In the genomic region with DNA sequence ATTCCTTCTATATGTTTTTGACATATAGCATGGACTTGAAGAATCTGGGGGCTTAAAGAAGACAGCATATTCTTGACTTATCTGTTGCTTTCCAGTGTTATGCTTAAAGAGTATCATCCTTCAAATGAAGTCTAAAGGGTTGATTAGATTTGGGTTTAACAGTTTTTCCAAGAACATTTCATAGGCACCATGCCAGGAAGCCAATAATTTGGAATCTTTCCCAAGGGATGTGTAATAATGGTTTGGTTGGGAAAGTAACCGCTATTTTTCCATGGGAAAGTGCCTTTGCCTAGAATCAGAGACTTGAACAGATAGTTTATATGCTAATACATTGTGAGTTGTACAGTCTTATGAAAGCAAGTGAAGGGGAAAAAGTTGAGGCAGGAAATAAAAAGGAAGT, we compare ENCODE assay signal across 36 mouse cellular contexts. TPM values are rescaled to one million over a fixed set of nuclear protein-coding genes. Genes with fewer than 3 reads are reported as not detected.
DNase-seq lines count a peak whose midpoint lies in the region; ATAC-seq and TF ChIP-seq lines count a peak whose summit lies in the region.
"Had no signal": no experiment of that assay in that cellular context is flagged by ENCODE, and none has a peak within 500 bp of the region (broad histone marks: within the 10 kb centered on the region; RNA-seq: fewer than 3 reads in every experiment).

No protein-coding gene starts in this region.

- WGBS in heart, adult 2 months = 30% methylated on average over 1 of the region's 1 CpGs
- 52% methylated on average over 1 of the region's 1 CpGs for WGBS in lung, embryonic 14.5 days

- H3K9me3 ChIP-seq in lung, embryonic 14.5 days (ENCODE audit: low read depth, low read length) = no peaks in the 10 kb centered on the region
- H3K9me3 ChIP-seq: hindbrain, embryonic 12.5 days; liver, embryonic 15.5 days; megakaryocyte, embryonic 14.5 days; midbrain, embryonic 12.5 days; neural tube, embryonic 12.5 days had no signal

- H3K36me3 ChIP-seq in heart, adult 2 months (ENCODE audit: control insufficient read depth, insufficient read depth, low read length) = no peaks in the 10 kb centered on the region
- H3K36me3 ChIP-seq in lung, embryonic 14.5 days (ENCODE audit: insufficient read depth) = no peaks in the 10 kb centered on the region
- H3K36me3 ChIP-seq: hindbrain, embryonic 12.5 days; liver, embryonic 15.5 days; midbrain, embryonic 12.5 days; neural tube, embryonic 12.5 days had no signal

- H3K4me3 ChIP-seq in heart, adult 2 months = no peak overlapping the region
- H3K4me3 ChIP-seq in lung, embryonic 14.5 days (ENCODE audit: low read depth, low read length) = no peak overlapping the region
- H3K4me3 ChIP-seq: erythroblast, embryonic 14.5 days; hindbrain, embryonic 12.5 days; liver, embryonic 15.5 days; midbrain, embryonic 12.5 days; myocyte; neural tube, embryonic 12.5 days had no signal

- H3K4me1 ChIP-seq in heart, adult 2 months (ENCODE audit: control insufficient read depth, insufficient read depth, low read length) = peaks cover 1% of the 10 kb centered on the region
- H3K4me1 ChIP-seq in lung, embryonic 14.5 days (ENCODE audit: insufficient read depth) = no peaks in the 10 kb centered on the region
- H3K4me1 ChIP-seq: hindbrain, embryonic 12.5 days; midbrain, embryonic 12.5 days; neural tube, embryonic 12.5 days had no signal

- H3K4me2 ChIP-seq in lung, embryonic 14.5 days = no peak overlapping the region
- H3K4me2 ChIP-seq: heart, embryonic 11.5 days; hindbrain, embryonic 12.5 days; liver, embryonic 15.5 days; midbrain, embryonic 12.5 days; neural tube, embryonic 12.5 days had no signal

- no peak for DNase-seq in heart, adult 2 months
- DNase-seq in heart, adult 9 months (ENCODE audit: low spot score in 2 of 2) = no peak
- peak; percentile 45 for DNase-seq in lung, embryonic 14.5 days
- DNase-seq in lung, postnatal 4 days = no peak
- peak; percentile 81 for DNase-seq in adipocyte (ENCODE audit: low spot score)
- DNase-seq in cerebellum, adult 11-12 months = no peak
- DNase-seq in cerebellum, postnatal 25 days = no peak
- DNase-seq: adrenal gland, adult 8-10 months; cerebellum, adult 18-20 months; cerebellum, postnatal 10 days; gastrocnemius, postnatal 10 days; heart, postnatal 36 days; kidney, adult 18-20 months; kidney, postnatal 10 days; layer of hippocampus, adult 9-11 months; liver; right cerebral cortex, adult 18-20 months; thymus, adult 2 months; thymus, postnatal 36 days had no signal

- peak overlapping the region; percentile 36; the same call in 1 of the 2 replicates for H3K27ac ChIP-seq in heart, adult 2 months
- no peak overlapping the region for H3K27ac ChIP-seq in lung, embryonic 14.5 days (ENCODE audit: low read depth)
- H3K27ac ChIP-seq: hindbrain, embryonic 12.5 days; midbrain, embryonic 12.5 days; neural tube, embryonic 12.5 days had no signal

- no peak for ATAC-seq in lung, embryonic 14.5 days (ENCODE audit: insufficient read depth)
- ATAC-seq: forebrain, embryonic 16.5 days had no signal

- no peaks in the 10 kb centered on the region for H3K27me3 ChIP-seq in heart, adult 2 months (ENCODE audit: control insufficient read depth, insufficient read depth, low read length)
- no peaks in the 10 kb centered on the region for H3K27me3 ChIP-seq in lung, embryonic 14.5 days (ENCODE audit: insufficient read depth, low read length)
- H3K27me3 ChIP-seq: hindbrain, embryonic 12.5 days; liver, embryonic 15.5 days; megakaryocyte, embryonic 14.5 days; midbrain, embryonic 12.5 days; neural tube, embryonic 12.5 days had no signal

- intact Hi-C loops in heart, adult 2 months (cut with DNase I) = no loop called here

- no peaks in the 10 kb centered on the region for H3K79me2 ChIP-seq in heart, adult 2 months (replicated peaks; ENCODE audit: control insufficient read depth, insufficient read depth, low read length)

- H3K9ac ChIP-seq in heart, adult 2 months (ENCODE audit: low read depth, low read length) = no peak overlapping the region
- no peak overlapping the region for H3K9ac ChIP-seq in lung, embryonic 14.5 days
- H3K9ac ChIP-seq: hindbrain, embryonic 12.5 days; liver, embryonic 15.5 days; midbrain, embryonic 12.5 days; neural tube, embryonic 12.5 days had no signal

- no peak for TF ChIP-seq CTCF in heart, adult 2 months (IDR thresholded peaks at IDR 0.05)
- TF ChIP-seq CTCF in lung, embryonic 14.5 days (IDR thresholded peaks at IDR 0.05; ENCODE audit: low read depth) = no peak

- TF ChIP-seq EP300 in heart, adult 2 months (IDR thresholded peaks at IDR 0.05; ENCODE audit: insufficient read depth, low read depth, low read length) = no peak

- no peak for TF ChIP-seq POLR2A in heart, adult 2 months (IDR thresholded peaks at IDR 0.05; ENCODE audit: insufficient read depth, low read depth, low read length)

RNA-seq across cellular contexts. Expression of a gene that starts 7.1 kb away (rescaled TPM):
- total RNA-seq in heart, adult 2 months (2021) = 10 to 100 TPM; 59.2 to 72.3 TPM
- 74.4 and 86.4 TPM in 2 replicates for polyA plus RNA-seq in heart, adult 2 months (2012; rRNA removed)
- 59.3 and 60.0 TPM in 2 replicates for polyA plus RNA-seq in lung, embryonic 14.5 days (2014; fragmentation: Nextera tagmentation; extraction: Ambion mirVana)

RNA-seq across cellular contexts. Expression of a gene that starts 33.8 kb away (rescaled TPM):
- total RNA-seq in heart, adult 2 months (2021) = 10 to 100 TPM; 23.9 to 28.9 TPM
- 2.9 and 8.2 TPM in 2 replicates for polyA plus RNA-seq in heart, adult 2 months (2012; rRNA removed)
- 42.0 and 42.8 TPM in 2 replicates for polyA plus RNA-seq in lung, embryonic 14.5 days (2014; fragmentation: Nextera tagmentation; extraction: Ambion mirVana)

RNA-seq across cellular contexts. Expression of a gene that starts 41.2 kb away (rescaled TPM):
- under 1 TPM; 0.39 TPM for total RNA-seq in heart, adult 2 months (2021)
- polyA plus RNA-seq in heart, adult 2 months (2012; rRNA removed) = 1.8 and 2.1 TPM in 2 replicates
- not detected in 2 replicates for polyA plus RNA-seq in lung, embryonic 14.5 days (2014; fragmentation: Nextera tagmentation; extraction: Ambion mirVana)
- total RNA-seq: adrenal gland, adult 8-10 months; granulocyte monocyte progenitor cell, adult 5-6 weeks had no signal
- polyA plus RNA-seq: erythroblast, embryonic 14.5 days; forebrain, embryonic 11.5 days; forebrain, embryonic 16.5 days; heart, embryonic 11.5 days; hindbrain, embryonic 12.5 days; limb, embryonic 11.5 days; liver, embryonic 15.5 days; myocyte; neural tube, embryonic 12.5 days had no signal

RNA-seq across cellular contexts. Expression of a gene that starts 48.2 kb away (rescaled TPM):
- not detected for total RNA-seq in heart, adult 2 months (2021)
- 0.08 TPM in 1 of 2 replicates, not detected in the other for polyA plus RNA-seq in heart, adult 2 months (2012; rRNA removed)
- not detected in 2 replicates for polyA plus RNA-seq in lung, embryonic 14.5 days (2014; fragmentation: Nextera tagmentation; extraction: Ambion mirVana)
- total RNA-seq: adrenal gland, adult 8-10 months; gastrocnemius, postnatal 10 days; granulocyte monocyte progenitor cell, adult 5-6 weeks; heart, postnatal 36 days had no signal
- polyA plus RNA-seq: erythroblast, embryonic 14.5 days; forebrain, embryonic 11.5 days; forebrain, embryonic 16.5 days; heart, embryonic 11.5 days; heart, embryonic 16.5 days; hindbrain, embryonic 12.5 days; limb, embryonic 11.5 days; liver, embryonic 15.5 days; lung, embryonic 16.5 days; myocyte; neural tube, embryonic 12.5 days; spleen, adult 2 months had no signal

RNA-seq across cellular contexts. Expression of a gene that starts 49.9 kb away (rescaled TPM):
- 10 to 100 TPM; 25.0 to 31.4 TPM for total RNA-seq in heart, adult 2 months (2021)
- polyA plus RNA-seq in heart, adult 2 months (2012; rRNA removed) = 18.9 and 23.0 TPM in 2 replicates
- polyA plus RNA-seq in lung, embryonic 14.5 days (2014; fragmentation: Nextera tagmentation; extraction: Ambion mirVana) = 0.89 and 1.1 TPM in 2 replicates
- total RNA-seq: midbrain, postnatal 0 days had no signal
- polyA plus RNA-seq: cortical plate, adult 2 months; erythroblast, embryonic 14.5 days; forebrain, embryonic 16.5 days; midbrain, embryonic 12.5 days; myocyte had no signal

Comparison
In these comparisons a context has a peak if more than half of its experiments do, and no peak if none do; other contexts are left out.
1. DNase-seq: peak in lung, embryonic 14.5 days (single experiment) and adipocyte (single experiment); none in heart, adult 2 months (0 of 2), heart, adult 9 months (0 of 2), lung, postnatal 4 days (0 of 2), cerebellum, adult 11-12 months (single experiment) and cerebellum, postnatal 25 days (0 of 2).